Mouse (Mus musculus) limb, embryonic 12.5 days (tissue): ENCODE results near the gene Ryr1. TPM values are rescaled to one million over a fixed set of nuclear protein-coding genes. Genes with fewer than 3 reads are reported as not detected.
"Not testable (repeated sequence)": the region's sequence is repeated elsewhere in the genome, so short reads cannot be mapped to it uniquely, and the experiment has no call there.

Experiments
- ATAC-seq: fragments of 200-750 bp; cut with Nextera tagmentation; 2 replicates; pipeline ENCODE4 v1.8.0; 2017; ENCODE audit warnings: low read depth, moderate TSS enrichment; ENCODE audit not compliant: insufficient number of reproducible peaks, insufficient read depth, low FRiP score, low TSS enrichment
- H3K27ac ChIP-seq: fragments of 300-500 bp; sonication (generic); 2 replicates; pipeline ENCODE4 v1.5.1; 2016; ENCODE audit warnings: mild to moderate bottlenecking, moderate library complexity
- H3K27me3 ChIP-seq: fragments of 300-500 bp; sonication (generic); 2 replicates; pipeline ENCODE4 v1.6.1; 2016; ENCODE audit warnings: mild to moderate bottlenecking, moderate library complexity
- H3K36me3 ChIP-seq: fragments of 300-500 bp; sonication (generic); 2 replicates; pipeline ENCODE4 v1.6.1; 2016; ENCODE audit warnings: mild to moderate bottlenecking, moderate library complexity
- H3K4me1 ChIP-seq: fragments of 300-500 bp; sonication (generic); replicated peaks from 2 replicates; pipeline ENCODE4 v1.6.1; 2016
- H3K4me2 ChIP-seq: fragments of 300-500 bp; sonication (generic); 2 replicates; pipeline ENCODE4 v1.6.1; 2016; ENCODE audit warnings: mild to moderate bottlenecking, moderate library complexity
- H3K4me3 ChIP-seq: fragments of 300-500 bp; sonication (generic); replicated peaks from 2 replicates; pipeline ENCODE4 v1.5.1; 2016; ENCODE audit warnings: mild to moderate bottlenecking
- H3K9ac ChIP-seq: fragments of 300-500 bp; sonication (generic); replicated peaks from 2 replicates; pipeline ENCODE4 v1.6.1; 2016; ENCODE audit warnings: mild to moderate bottlenecking, moderate library complexity
- H3K9me3 ChIP-seq: fragments of 300-500 bp; sonication (generic); 2 replicates; pipeline ENCODE4 v1.6.1; 2016; ENCODE audit warnings: mild to moderate bottlenecking, moderate library complexity
- WGBS: fragments of 180-500 bp; shearing (Covaris S2); methylation state at CpG from one replicate; pipeline ENCODE4 v1.1.7; 2016; 5-methylcytosine and 5-hydroxymethylcytosine counted together
- polyA plus RNA-seq: library from polyadenylated mRNA; unstranded; fragments of >200 nt; fragmentation: Nextera tagmentation; extraction: Ambion mirVana; gene quantifications from 2 replicates; pipeline ENCODE4 v1.2.1, GENCODE M21; 2016

Gene Ryr1
- polyA plus RNA-seq, 1 experiment from 2014 or later = 5.0 TPM

- Histone ChIP-seq H3K36me3 (peaks cover 47% of the 10 kb centered on the region), H3K27me3 (no peaks in the 10 kb centered on the region; the same call in 1 of the 2 replicates)
Measured at GRCm38 (mm10) chr7:28969271-28969670, 155.7 kb downstream of the Ryr1 start.

GRCm38 (mm10) chr7:28968120-28968519 lies 156.9 kb downstream of the Ryr1 start:
- H3K4me1 ChIP-seq, H3K27ac ChIP-seq, H3K4me2 ChIP-seq, H3K27me3 ChIP-seq, ATAC-seq, H3K9me3 ChIP-seq, H3K9ac ChIP-seq, H3K4me3 ChIP-seq: not testable (repeated sequence)
- 96% methylated on average over 8 of the region's 8 CpGs for WGBS
- H3K36me3 ChIP-seq = peaks cover 36% of the 10 kb centered on the region

More at GRCm38 (mm10) chr7:28969271-28969670, 155.7 kb downstream of the Ryr1 start:
- H3K4me3 ChIP-seq = no peak overlapping the region
- WGBS = 91% methylated on average over 1 of the region's 1 CpGs
- H3K9me3 ChIP-seq = no peaks in the 10 kb centered on the region
- H3K27ac ChIP-seq = no peak overlapping the region
- no peaks in the 10 kb centered on the region for H3K4me1 ChIP-seq
- no peak for ATAC-seq
- H3K9ac ChIP-seq = no peak overlapping the region
- no peak overlapping the region for H3K4me2 ChIP-seq

GRCm38 (mm10) chr7:28966751-28967505 lies 158.1 kb downstream of the Ryr1 start:
- Histone ChIP-seq H3K4me1 (0 out of 2 replicates have a peak, but pooled peaks cover 5% of the 10 kb centered on the region), H3K9ac (no peak overlapping the region), H3K36me3 (peaks cover 27% of the 10 kb centered on the region), H3K27me3 (no peaks in the 10 kb centered on the region; the same call in 1 of the 2 replicates), H3K9me3 (no peaks in the 10 kb centered on the region), H3K4me2 (no peak overlapping the region), H3K27ac (no peak overlapping the region), H3K4me3 (no peak overlapping the region)
- ATAC-seq = no peak
- 65% methylated on average over 4 of the region's 4 CpGs for WGBS

- WGBS = 89% methylated on average over 4 of the region's 5 CpGs
- Histone ChIP-seq H3K27ac (no peak overlapping the region), H3K27me3 (no peaks in the 10 kb centered on the region; the same call in 1 of the 2 replicates), H3K36me3 (peaks cover 19% of the 10 kb centered on the region), H3K4me1 (peaks cover 7% of the 10 kb centered on the region; the same call in 1 of the 2 replicates), H3K9ac (no peak overlapping the region), H3K4me3 (no peak overlapping the region), H3K9me3 (no peaks in the 10 kb centered on the region), H3K4me2 (no peak overlapping the region)
- no peak for ATAC-seq
Measured at GRCm38 (mm10) chr7:28966181-28966580, 158.8 kb downstream of the Ryr1 start.

- H3K27ac ChIP-seq = no peak overlapping the region
- no peak for ATAC-seq
- H3K9me3 ChIP-seq = no peaks in the 10 kb centered on the region
- WGBS = 75% methylated on average over 5 of the region's 5 CpGs
- H3K9ac ChIP-seq = no peak overlapping the region
- H3K4me3 ChIP-seq = no peak overlapping the region
- peaks cover 15% of the 10 kb centered on the region for H3K4me1 ChIP-seq
- no peaks in the 10 kb centered on the region; the same call in 1 of the 2 replicates for H3K27me3 ChIP-seq
- no peak overlapping the region for H3K4me2 ChIP-seq
- peaks cover 13% of the 10 kb centered on the region; the same call in 1 of the 2 replicates for H3K36me3 ChIP-seq
Measured at GRCm38 (mm10) chr7:28965346-28965840, 159.6 kb downstream of the Ryr1 start.

- WGBS = 84% methylated on average over 3 of the region's 3 CpGs
- H3K27ac ChIP-seq = no peak overlapping the region
Measured at GRCm38 (mm10) chr7:28963399-28963923, 161.5 kb downstream of the Ryr1 start.

GRCm38 (mm10) chr7:28961927-28962670 lies 162.9 kb downstream of the Ryr1 start, which contains the start of gene Actn4:
Actn4 (minus strand) TSS chr7:28962340.
- Histone ChIP-seq H3K36me3 (0 out of 2 replicates have a peak, but pooled peaks cover 3% of the 10 kb centered on the region), H3K4me3 (peak within 1 kb of the TSS; percentile 98), H3K9me3 (no peaks in the 10 kb centered on the region), H3K27me3 (no peaks in the 10 kb centered on the region), H3K4me2 (peak within 1 kb of the TSS; percentile 70), H3K9ac (peak within 1 kb of the TSS; percentile 95), H3K27ac (peak within 1 kb of the TSS; percentile 91), H3K4me1 (peaks cover 43% of the 10 kb centered on the region)
- under 1% methylated on average over 76 of the region's 76 CpGs for WGBS
- peak; percentile 89 for ATAC-seq

More at GRCm38 (mm10) chr7:28963399-28963923, 161.5 kb downstream of the Ryr1 start:
- Histone ChIP-seq H3K27me3 (no peaks in the 10 kb centered on the region), H3K4me2 (no peak overlapping the region), H3K4me3 (no peak overlapping the region), H3K9ac (no peak overlapping the region), H3K9me3 (no peaks in the 10 kb centered on the region), H3K4me1 (peaks cover 33% of the 10 kb centered on the region), H3K36me3 (0 out of 2 replicates have a peak, but pooled peaks cover 3% of the 10 kb centered on the region)
- ATAC-seq = no peak

- under 1% methylated on average over 7 of the region's 7 CpGs for WGBS
- Histone ChIP-seq H3K4me2 (peak overlapping the region; percentile 70), H3K9me3 (no peaks in the 10 kb centered on the region), H3K4me3 (peak overlapping the region; percentile 98), H3K27ac (peak overlapping the region; percentile 91), H3K9ac (peak overlapping the region; percentile 95), H3K36me3 (0 out of 2 replicates have a peak, but pooled peaks cover 3% of the 10 kb centered on the region), H3K27me3 (no peaks in the 10 kb centered on the region), H3K4me1 (peaks cover 43% of the 10 kb centered on the region)
- ATAC-seq = no peak
Measured at GRCm38 (mm10) chr7:28961584-28961926, 163.4 kb downstream of the Ryr1 start.

- H3K4me2 ChIP-seq = peak overlapping the region; percentile 70
- no peak for ATAC-seq
- H3K9ac ChIP-seq = peak overlapping the region; percentile 95
- H3K27me3 ChIP-seq = no peaks in the 10 kb centered on the region
- H3K27ac ChIP-seq = peak overlapping the region; percentile 91; the same call in 1 of the 2 replicates
- peak overlapping the region; percentile 98 for H3K4me3 ChIP-seq
- 23% methylated on average over 9 of the region's 9 CpGs for WGBS
- peaks cover 48% of the 10 kb centered on the region for H3K4me1 ChIP-seq
- H3K9me3 ChIP-seq = no peaks in the 10 kb centered on the region
- H3K36me3 ChIP-seq = peaks cover 11% of the 10 kb centered on the region; the same call in 1 of the 2 replicates
Measured at GRCm38 (mm10) chr7:28960354-28961046, 164.5 kb downstream of the Ryr1 start.

GRCm38 (mm10) chr7:28959505-28960045 lies 165.4 kb downstream of the Ryr1 start:
- H3K4me3 ChIP-seq = peak overlapping the region; percentile 98
- peaks cover 57% of the 10 kb centered on the region for H3K4me1 ChIP-seq
- peaks cover 19% of the 10 kb centered on the region; the same call in 1 of the 2 replicates for H3K36me3 ChIP-seq
- no peaks in the 10 kb centered on the region for H3K9me3 ChIP-seq
- no peak for ATAC-seq
- no peaks in the 10 kb centered on the region for H3K27me3 ChIP-seq
- H3K9ac ChIP-seq = peak overlapping the region; percentile 95
- H3K4me2 ChIP-seq = peak overlapping the region; percentile 70
- H3K27ac ChIP-seq = no peak overlapping the region
- WGBS = 44% methylated on average over 6 of the region's 6 CpGs
